Mouse (Mus musculus) erythroblast, embryonic 14.5 days (primary cell): ENCODE measurements around the gene Asgr1. TPM values are rescaled to one million over a fixed set of nuclear protein-coding genes. Genes with fewer than 3 reads are reported as not detected.

Experiments used
- H3K27me3 ChIP-seq: 2 replicates; pipeline ENCODE4 v1.6.1; 2012; ENCODE audit warnings: inconsistent platforms; ENCODE audit not compliant: control insufficient read depth
- H3K36me3 ChIP-seq: 2 replicates; pipeline ENCODE4 v1.6.1; 2012; ENCODE audit warnings: mild to moderate bottlenecking, inconsistent platforms; ENCODE audit not compliant: control insufficient read depth
- H3K4me1 ChIP-seq: 2 replicates; pipeline ENCODE4 v1.6.1; 2012; ENCODE audit warnings: inconsistent platforms; ENCODE audit not compliant: control insufficient read depth
- H3K4me3 ChIP-seq: replicated peaks from 2 replicates; pipeline ENCODE3; 2012; ENCODE audit warnings: moderate library complexity, mild to moderate bottlenecking, inconsistent platforms
- H3K9me3 ChIP-seq: 2 replicates; pipeline ENCODE4 v1.6.1; 2012; ENCODE audit warnings: low read length, inconsistent platforms, mixed read lengths; ENCODE audit not compliant: control insufficient read depth
- GATA1 ChIP-seq: IDR thresholded peaks from 2 replicates; pipeline ENCODE4 v1.6.1; 2012; ENCODE audit warnings: low read length, inconsistent platforms, mixed read lengths
- TAL1 ChIP-seq: IDR thresholded peaks from 3 replicates; pipeline ENCODE4 v1.6.1; 2012; ENCODE audit warnings: low read length, inconsistent platforms, mixed read lengths
- polyA plus RNA-seq: library from polyadenylated mRNA; stranded (reverse); fragments of >175 nt; gene quantifications from 2 replicates; pipeline ENCODE4 v1.2.3, GENCODE M21; 2012

Asgr1 gene
- polyA plus RNA-seq, 1 experiment: not detected

GRCm38 (mm10) chr11:70077441-70077840 lies 23.6 kb downstream of the Asgr1 start:
- H3K4me1 ChIP-seq: peaks cover 54% of the 10 kb centered on the region

GRCm38 (mm10) chr11:70079175-70079574 lies 25.3 kb downstream of the Asgr1 start:
- TF ChIP-seq TAL1 (no peak), GATA1 (no peak)
- Histone ChIP-seq H3K27me3 (peaks cover 11% of the 10 kb centered on the region), H3K4me3 (no peak overlapping the region), H3K9me3 (no peaks in the 10 kb centered on the region), H3K4me1 (peaks cover 50% of the 10 kb centered on the region), H3K36me3 (no peaks in the 10 kb centered on the region)

More at GRCm38 (mm10) chr11:70077441-70077840, 23.6 kb downstream of the Asgr1 start:
- Histone ChIP-seq H3K36me3 (no peaks in the 10 kb centered on the region), H3K4me3 (no peak overlapping the region), H3K27me3 (peaks cover 13% of the 10 kb centered on the region), H3K9me3 (no peaks in the 10 kb centered on the region)
- TF ChIP-seq TAL1: no peak

GRCm38 (mm10) chr11:70079928-70080327 lies 26.0 kb downstream of the Asgr1 start:
- Histone ChIP-seq H3K4me1 (peaks cover 43% of the 10 kb centered on the region), H3K9me3 (no peaks in the 10 kb centered on the region), H3K4me3 (no peak overlapping the region), H3K36me3 (no peaks in the 10 kb centered on the region), H3K27me3 (peaks cover 11% of the 10 kb centered on the region)
- TF ChIP-seq GATA1 (no peak), TAL1 (no peak)

GRCm38 (mm10) chr11:70080803-70081590 lies 27.1 kb downstream of the Asgr1 start:
- TF ChIP-seq TAL1 (no peak), GATA1 (no peak)
- Histone ChIP-seq H3K4me1 (peaks cover 32% of the 10 kb centered on the region), H3K9me3 (no peaks in the 10 kb centered on the region), H3K4me3 (no peak overlapping the region), H3K36me3 (no peaks in the 10 kb centered on the region), H3K27me3 (peaks cover 11% of the 10 kb centered on the region)

GRCm38 (mm10) chr11:70084563-70084962 lies 30.7 kb downstream of the Asgr1 start:
- H3K4me1 ChIP-seq: peaks cover 7% of the 10 kb centered on the region
- peaks cover 11% of the 10 kb centered on the region for H3K27me3 ChIP-seq
- no peak for TF ChIP-seq TAL1
- no peak for TF ChIP-seq GATA1
- no peaks in the 10 kb centered on the region for H3K36me3 ChIP-seq
- no peak overlapping the region for H3K4me3 ChIP-seq
- peaks cover 8% of the 10 kb centered on the region for H3K9me3 ChIP-seq

- Histone ChIP-seq H3K4me1 (no peaks in the 10 kb centered on the region), H3K9me3 (peaks cover 5% of the 10 kb centered on the region), H3K4me3 (no peak within 1 kb of the TSS), H3K27me3 (0 out of 2 replicates have a peak, but pooled peaks cover 2% of the 10 kb centered on the region), H3K36me3 (no peaks in the 10 kb centered on the region)
- TF ChIP-seq GATA1 (no peak), TAL1 (no peak)
Measured at GRCm38 (mm10) chr11:70091986-70092783, 38.3 kb downstream of the Asgr1 start, which contains the start of gene Asgr2. Asgr2 (plus strand) TSS chr11:70092644.

GRCm38 (mm10) chr11:70097396-70097795 lies 43.5 kb downstream of the Asgr1 start:
- Histone ChIP-seq H3K4me1 (no peaks in the 10 kb centered on the region), H3K27me3 (0 out of 2 replicates have a peak, but pooled peaks cover 2% of the 10 kb centered on the region), H3K36me3 (no peaks in the 10 kb centered on the region; the same call in 1 of the 2 replicates), H3K9me3 (no peaks in the 10 kb centered on the region; the same call in 1 of the 2 replicates), H3K4me3 (no peak overlapping the region)
- TF ChIP-seq TAL1: no peak
- TF ChIP-seq GATA1: no peak

- H3K9me3 ChIP-seq: no peaks in the 10 kb centered on the region
- H3K27me3 ChIP-seq: 0 out of 2 replicates have a peak, but pooled peaks cover 2% of the 10 kb centered on the region
- no peaks in the 10 kb centered on the region for H3K4me1 ChIP-seq
- no peak overlapping the region for H3K4me3 ChIP-seq
- TF ChIP-seq GATA1 (no peak), TAL1 (no peak)
- no peaks in the 10 kb centered on the region; the same call in 1 of the 2 replicates for H3K36me3 ChIP-seq
Measured at GRCm38 (mm10) chr11:70099102-70099501, 45.2 kb downstream of the Asgr1 start.

GRCm38 (mm10) chr11:70099809-70100208 lies 45.9 kb downstream of the Asgr1 start:
- Histone ChIP-seq H3K27me3 (0 out of 2 replicates have a peak, but pooled peaks cover 2% of the 10 kb centered on the region), H3K4me3 (no peak overlapping the region), H3K36me3 (no peaks in the 10 kb centered on the region; the same call in 1 of the 2 replicates), H3K4me1 (no peaks in the 10 kb centered on the region), H3K9me3 (no peaks in the 10 kb centered on the region)
- TF ChIP-seq TAL1 (no peak), GATA1 (no peak)
